Mouse (Mus musculus) kidney, postnatal 14 days (tissue): ENCODE measurements around the gene Ctdsp2.
A peak's percentile ranks its signal among the peaks of the same experiment; 100 is the strongest.

Experiments
- DNase-seq: peaks from one replicate; pipeline ENCODE4 v3.0.0; 2022; ENCODE audit warnings: mixed read lengths

Ctdsp2 gene

GRCm38 (mm10) chr10:126963821-126964220, 14.7 kb upstream of the Ctdsp2 start:
- DNase-seq, result no peak

GRCm38 (mm10) chr10:126971363-126972050, 7.0 kb upstream of the Ctdsp2 start:
- no peak for DNase-seq

- DNase-seq, result peak; percentile 78
These were observed 6.3 kb upstream of the Ctdsp2 start for GRCm38 (mm10) chr10:126972051-126972725.

GRCm38 (mm10) chr10:126972988-126973387, 5.5 kb upstream of the Ctdsp2 start:
- no peak for DNase-seq

- DNase-seq, result no peak
These were observed 2.8 kb upstream of the Ctdsp2 start for GRCm38 (mm10) chr10:126975706-126976105.

- DNase-seq, result peak; percentile 71
These were observed 1.4 kb upstream of the Ctdsp2 start for GRCm38 (mm10) chr10:126977076-126977475.

- DNase-seq, result peak; percentile 85
These were observed 661 bp downstream of the Ctdsp2 start for GRCm38 (mm10) chr10:126979121-126979635.

GRCm38 (mm10) chr10:126979636-126980151, 1.2 kb downstream of the Ctdsp2 start:
- DNase-seq, result no peak

GRCm38 (mm10) chr10:126980221-126980932, 1.9 kb downstream of the Ctdsp2 start:
- DNase-seq, result peak; percentile 70

GRCm38 (mm10) chr10:126980933-126981530, 2.5 kb downstream of the Ctdsp2 start:
- DNase-seq, result no peak

- no peak for DNase-seq
These were observed 3.2 kb downstream of the Ctdsp2 start for GRCm38 (mm10) chr10:126981746-126982145.

GRCm38 (mm10) chr10:126983193-126983725, 4.7 kb downstream of the Ctdsp2 start:
- no peak for DNase-seq

- DNase-seq, result peak; percentile 67
These were observed 5.9 kb downstream of the Ctdsp2 start for GRCm38 (mm10) chr10:126984189-126985004.

- DNase-seq, result no peak
These were observed 6.6 kb downstream of the Ctdsp2 start for GRCm38 (mm10) chr10:126985127-126985526.

GRCm38 (mm10) chr10:126985579-126985978, 7.1 kb downstream of the Ctdsp2 start:
- DNase-seq, result no peak

- peak; percentile 94 for DNase-seq
These were observed 8.0 kb downstream of the Ctdsp2 start for GRCm38 (mm10) chr10:126986541-126986961.

GRCm38 (mm10) chr10:126987183-126988118, 8.9 kb downstream of the Ctdsp2 start:
- DNase-seq, result no peak

- DNase-seq, result no peak
These were observed 10.1 kb downstream of the Ctdsp2 start for GRCm38 (mm10) chr10:126988513-126989165.

- peak; percentile 89 for DNase-seq
These were observed 12.0 kb downstream of the Ctdsp2 start for GRCm38 (mm10) chr10:126990313-126991056.
